Mouse (Mus musculus) thymus, adult 2 months (tissue): ENCODE measurements around the gene Kank2.

Source experiments
- CTCF ChIP-seq: fragments of 200-500 bp; IDR thresholded peaks from 2 replicates; pipeline ENCODE4 v1.5.1; 2012; ENCODE audit warnings: mild to moderate bottlenecking, control low read depth, low read length, moderate library complexity, borderline replicate concordance; ENCODE audit not compliant: control insufficient read depth, poor library complexity, insufficient read depth; ENCODE audit errors: extremely low read depth
- POLR2A ChIP-seq: fragments of 200-500 bp; IDR thresholded peaks from 2 replicates; pipeline ENCODE4 v1.6.1; 2012; ENCODE audit warnings: mild to moderate bottlenecking, low read length, control low read depth, moderate library complexity; ENCODE audit not compliant: control insufficient read depth, poor library complexity, insufficient read depth; ENCODE audit errors: extremely low read depth

DNA sequence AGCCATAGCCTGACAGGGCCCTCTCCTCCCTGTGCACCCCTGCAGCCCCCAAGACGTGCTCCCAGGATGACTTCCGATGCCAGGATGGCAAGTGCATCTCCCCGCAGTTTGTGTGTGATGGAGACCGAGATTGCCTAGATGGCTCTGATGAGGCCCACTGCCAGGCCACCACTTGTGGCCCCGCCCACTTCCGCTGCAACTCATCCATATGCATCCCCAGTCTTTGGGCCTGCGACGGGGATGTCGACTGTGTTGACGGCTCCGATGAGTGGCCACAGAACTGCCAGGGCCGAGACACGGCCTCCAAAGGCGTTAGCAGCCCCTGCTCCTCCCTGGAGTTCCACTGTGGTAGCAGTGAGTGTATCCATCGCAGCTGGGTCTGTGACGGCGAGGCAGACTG is 65.1 kb downstream of the Kank2 start:
- TF ChIP-seq CTCF (no peak), POLR2A (no peak)
